Mouse (Mus musculus) lung, adult 18-20 months (tissue): ENCODE measurements around the gene Neu1.

Experiments used
- DNase-seq, 2 experiments: peaks; one replicate each; pipeline ENCODE4 v3.0.0; 2022; ENCODE audit warnings: mixed read lengths in 2 of 2

The Neu1 gene

GRCm38 (mm10) chr17:34902895-34903294, 28.2 kb upstream of the Neu1 start:
- DNase-seq: no peak

- no peak for DNase-seq
Measured at GRCm38 (mm10) chr17:34910982-34911381, 20.1 kb upstream of the Neu1 start.

GRCm38 (mm10) chr17:34911945-34912351, 19.1 kb upstream of the Neu1 start:
- DNase-seq: peak; percentile 80 to 85

- no peak for DNase-seq
Measured at GRCm38 (mm10) chr17:34913930-34914665, 17.0 kb upstream of the Neu1 start, which contains the start of gene Slc44a4. TSS of gene Slc44a4 (plus strand) at chr17:34914466.

GRCm38 (mm10) chr17:34915410-34915831, 15.6 kb upstream of the Neu1 start:
- peak in 1 of 2 experiments; percentile 64 for DNase-seq

GRCm38 (mm10) chr17:34916316-34916715, 14.7 kb upstream of the Neu1 start:
- no peak for DNase-seq

- DNase-seq: no peak
Measured at GRCm38 (mm10) chr17:34917188-34917587, 13.9 kb upstream of the Neu1 start.

- no peak for DNase-seq
Measured at GRCm38 (mm10) chr17:34922939-34923338, 8.1 kb upstream of the Neu1 start.

GRCm38 (mm10) chr17:34924258-34924657, 6.8 kb upstream of the Neu1 start:
- no peak for DNase-seq

- peak in 1 of 2 experiments; percentile 37 for DNase-seq
Measured at GRCm38 (mm10) chr17:34927306-34928019, 3.6 kb upstream of the Neu1 start.

- DNase-seq: no peak
Measured at GRCm38 (mm10) chr17:34928841-34929240, 2.2 kb upstream of the Neu1 start.

- DNase-seq: no peak
Measured at GRCm38 (mm10) chr17:34931735-34932098, 664 bp downstream of the Neu1 start.

- DNase-seq: no peak
Measured at GRCm38 (mm10) chr17:34932287-34932686, 1.2 kb downstream of the Neu1 start.

- no peak for DNase-seq
Measured at GRCm38 (mm10) chr17:34934031-34934430, 3.0 kb downstream of the Neu1 start.

GRCm38 (mm10) chr17:34934830-34935229, 3.8 kb downstream of the Neu1 start:
- no peak for DNase-seq

- no peak for DNase-seq
Measured at GRCm38 (mm10) chr17:34937960-34938505, 7.0 kb downstream of the Neu1 start.

- no peak for DNase-seq
Measured at GRCm38 (mm10) chr17:34941344-34942041, 10.4 kb downstream of the Neu1 start.

- no peak for DNase-seq
Measured at GRCm38 (mm10) chr17:34943128-34943815, 12.2 kb downstream of the Neu1 start.

- no peak for DNase-seq
Measured at GRCm38 (mm10) chr17:34944362-34944761, 13.3 kb downstream of the Neu1 start.

GRCm38 (mm10) chr17:34946486-34947140, 15.6 kb downstream of the Neu1 start:
- DNase-seq: no peak

GRCm38 (mm10) chr17:34947606-34948005, 16.6 kb downstream of the Neu1 start:
- no peak for DNase-seq
